Mouse (Mus musculus) telencephalon, adult 2 months (tissue): Measurements from ENCODE around the gene Aoah.

Source experiments
- DNase-seq: peaks from one replicate; pipeline ENCODE4 v3.0.0-alpha.2; 2011; ENCODE audit warnings: low read depth, low spot score

Aoah gene

DNA sequence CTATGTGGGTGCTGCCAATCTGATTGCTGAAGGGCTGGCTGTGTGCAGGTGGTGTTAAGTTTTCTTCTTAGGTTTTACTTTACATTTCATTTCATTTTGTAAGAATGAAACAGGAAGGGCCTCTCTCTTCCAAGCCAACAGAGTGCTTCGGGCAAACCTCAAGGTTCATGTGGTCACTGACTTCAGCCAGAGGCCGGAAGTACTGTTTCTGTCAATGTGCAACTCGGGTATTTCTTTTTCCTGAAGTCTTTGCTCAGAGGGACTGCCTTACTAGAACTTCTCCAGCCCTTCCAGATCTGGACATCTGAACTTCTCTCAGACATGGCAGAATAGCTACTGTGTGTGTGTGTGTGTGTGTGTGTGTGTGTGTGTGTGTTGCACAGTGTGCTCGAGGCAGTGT lies at the start of gene Aoah:
TSS of gene Aoah (plus strand) at position 213 of the 400 bp plus-strand sequence.
- no peak for DNase-seq

DNA sequence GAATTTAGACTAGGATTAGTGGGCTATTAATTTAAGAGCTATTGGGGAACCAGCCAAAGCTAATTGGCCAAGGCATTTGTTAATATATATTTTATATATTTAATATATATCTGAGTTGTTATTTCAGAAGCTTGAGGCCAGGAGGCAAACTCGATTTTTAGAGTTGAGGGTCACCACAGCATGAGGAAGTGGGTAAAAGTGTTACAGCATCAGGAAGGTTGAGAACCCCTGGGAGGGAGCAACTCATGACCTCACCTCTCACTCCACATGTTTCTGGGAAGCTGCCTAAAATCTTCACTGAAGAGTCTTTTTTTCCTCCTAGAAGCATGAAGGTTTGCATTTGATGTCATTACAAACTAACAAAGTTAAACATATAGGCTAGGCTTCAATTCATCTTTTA lies 39.1 kb upstream of the Aoah start:
- DNase-seq, result no peak

DNA sequence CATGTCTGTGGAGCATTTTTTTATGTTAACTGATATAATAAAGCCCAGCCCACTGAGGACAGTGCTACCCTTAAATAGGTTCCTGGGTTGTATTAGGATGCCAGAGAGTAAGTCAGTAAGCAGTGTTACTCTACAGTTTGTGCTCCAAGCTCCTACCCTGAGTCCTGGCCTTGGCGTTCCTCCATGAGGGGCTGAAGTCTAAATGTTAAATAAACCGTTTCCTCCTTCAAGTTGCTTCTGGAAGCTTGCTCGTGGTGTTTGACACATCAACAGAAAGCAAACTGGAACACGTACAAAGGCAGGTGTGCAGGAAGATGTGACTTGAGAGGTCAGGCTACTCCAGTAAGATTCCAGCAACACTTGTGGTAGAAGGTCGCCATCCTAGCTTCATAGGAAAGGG lies 10.3 kb upstream of the Aoah start:
- no peak for DNase-seq

DNA sequence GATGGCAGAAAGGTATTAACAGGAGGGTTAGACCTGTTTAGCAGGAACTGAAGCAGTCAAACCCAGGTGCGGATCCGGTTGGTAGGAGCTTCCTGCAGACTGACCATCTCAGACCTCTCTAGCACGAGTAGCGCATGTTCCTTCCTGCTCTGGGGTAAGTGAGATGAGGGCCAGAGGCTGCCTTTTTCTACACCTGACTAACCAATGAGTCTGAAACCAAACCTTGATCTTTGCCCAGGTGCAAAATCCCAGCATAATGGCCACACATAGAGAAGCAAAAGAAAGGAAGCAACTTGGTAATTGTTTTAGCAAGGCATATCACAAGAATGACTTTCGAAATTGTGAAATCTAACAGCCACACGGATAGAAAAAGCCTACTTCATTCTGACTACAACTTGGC lies 9.9 kb upstream of the Aoah start:
- DNase-seq, result no peak

DNA sequence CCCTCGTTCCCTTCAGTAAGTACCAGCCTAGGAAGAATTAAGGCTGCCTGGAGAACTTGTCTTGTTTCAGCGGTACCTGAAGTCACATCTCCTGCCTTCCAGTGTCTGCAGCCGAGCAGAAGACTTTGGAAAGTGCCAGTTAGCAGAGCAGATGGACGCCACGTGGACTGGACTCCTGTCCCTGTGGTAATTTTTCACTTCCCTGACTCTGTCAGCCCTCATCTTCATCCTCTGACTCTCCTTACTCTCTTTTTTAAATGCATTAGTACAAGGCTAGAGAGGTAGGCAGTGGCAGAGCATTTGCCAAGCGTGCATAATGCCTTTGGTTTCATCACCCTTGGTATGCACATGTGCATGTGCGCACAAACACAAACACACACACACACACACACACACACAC lies 8.0 kb upstream of the Aoah start:
- no peak for DNase-seq

DNA sequence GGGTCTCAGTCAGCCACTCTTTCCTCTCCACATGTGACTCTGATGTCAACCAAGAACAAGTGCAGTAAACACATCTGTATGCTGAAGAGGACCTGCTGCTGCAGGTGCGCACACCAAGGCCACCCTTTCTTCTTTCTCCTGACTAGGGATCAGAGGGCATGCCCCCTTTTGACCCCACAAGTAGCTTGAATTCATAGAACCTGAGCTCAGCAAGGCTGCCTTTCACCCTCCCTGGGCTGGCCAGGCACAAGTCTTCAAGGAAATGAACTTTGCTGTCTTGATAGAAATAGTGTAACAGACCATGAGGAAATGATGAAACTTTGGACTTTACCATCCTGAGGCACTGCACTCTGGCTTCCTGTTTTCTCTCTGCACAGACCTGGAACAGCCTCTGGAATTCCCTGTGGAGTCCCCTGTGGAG lies 7.1 kb upstream of the Aoah start:
- no peak for DNase-seq

DNA sequence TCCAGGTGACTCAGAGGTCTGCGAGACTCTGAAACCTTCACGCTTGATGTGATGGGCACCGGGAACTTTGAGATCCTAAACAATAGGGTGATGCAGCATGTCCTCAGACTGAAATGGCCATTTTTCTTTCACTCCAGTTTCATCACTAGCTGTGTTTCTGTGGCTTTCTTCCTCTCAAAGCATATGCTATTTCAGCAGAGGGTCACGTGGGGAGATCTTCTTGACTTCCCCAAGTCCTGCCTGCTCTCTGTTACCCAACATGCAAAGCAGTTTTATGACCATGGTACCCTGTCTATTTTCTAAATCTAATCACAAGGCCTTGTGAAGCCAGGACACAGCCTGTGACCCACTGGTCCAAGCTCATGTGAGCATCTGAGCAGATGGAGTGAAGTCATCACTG lies 6.0 kb upstream of the Aoah start:
- no peak for DNase-seq

DNA sequence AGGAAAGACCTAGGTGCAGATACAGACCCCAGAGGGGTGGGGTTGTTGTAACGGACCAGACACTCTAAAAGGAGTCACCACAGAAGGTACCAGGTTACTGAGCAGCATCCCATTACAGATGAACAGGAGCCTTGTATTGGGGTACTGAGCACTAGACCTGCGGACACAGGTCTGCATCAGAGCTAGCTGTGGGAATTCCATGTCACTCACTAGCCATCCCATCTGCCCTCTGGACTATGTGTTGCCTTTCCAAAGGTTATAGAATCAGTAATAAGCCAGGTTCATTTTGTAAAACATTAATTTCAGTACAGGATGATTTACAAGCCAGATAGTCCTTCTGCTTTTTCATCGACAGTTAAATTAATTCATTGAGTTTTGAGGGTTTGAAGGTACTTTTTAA lies 2.7 kb downstream of the Aoah start:
- no peak for DNase-seq

DNA sequence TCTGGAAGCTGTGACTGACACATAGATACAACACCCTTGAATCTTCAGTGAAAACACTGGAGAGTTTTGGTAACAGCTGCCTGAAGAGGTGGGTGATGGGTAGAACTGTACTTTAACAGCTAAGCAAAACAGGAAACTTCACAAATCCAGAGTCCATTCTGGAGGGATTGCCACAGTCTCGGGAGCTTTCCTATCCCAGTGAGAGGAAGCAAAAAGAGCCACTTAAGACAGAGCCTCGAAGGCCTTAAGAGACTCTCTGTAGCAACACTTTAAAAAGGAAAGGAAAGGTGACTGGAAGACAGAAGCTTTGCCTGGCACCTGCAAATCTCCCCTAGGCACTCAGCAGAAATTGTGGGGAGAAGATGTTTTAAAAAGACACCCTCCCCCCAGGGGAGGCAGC lies 4.6 kb downstream of the Aoah start:
- no peak for DNase-seq

DNA sequence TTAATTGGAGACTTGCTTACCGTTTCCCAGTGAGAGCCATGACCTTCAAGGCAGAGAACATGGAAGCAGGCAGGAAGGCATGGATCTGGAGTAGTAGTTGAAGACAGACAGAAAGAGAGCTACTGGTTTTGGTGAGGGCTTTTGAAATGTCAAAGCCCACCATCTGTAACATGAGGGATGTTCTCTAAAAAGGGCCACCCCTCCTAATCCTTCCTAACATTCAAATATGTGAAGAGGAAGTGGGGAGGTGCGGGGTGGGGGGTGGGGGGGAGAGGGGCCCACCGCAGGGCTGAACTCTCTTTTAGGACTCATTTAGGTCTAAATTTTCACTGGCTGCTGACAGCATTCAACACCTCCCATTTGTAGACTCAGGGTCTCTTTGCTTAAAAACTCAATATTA lies 5.9 kb downstream of the Aoah start:
- no peak for DNase-seq

DNA sequence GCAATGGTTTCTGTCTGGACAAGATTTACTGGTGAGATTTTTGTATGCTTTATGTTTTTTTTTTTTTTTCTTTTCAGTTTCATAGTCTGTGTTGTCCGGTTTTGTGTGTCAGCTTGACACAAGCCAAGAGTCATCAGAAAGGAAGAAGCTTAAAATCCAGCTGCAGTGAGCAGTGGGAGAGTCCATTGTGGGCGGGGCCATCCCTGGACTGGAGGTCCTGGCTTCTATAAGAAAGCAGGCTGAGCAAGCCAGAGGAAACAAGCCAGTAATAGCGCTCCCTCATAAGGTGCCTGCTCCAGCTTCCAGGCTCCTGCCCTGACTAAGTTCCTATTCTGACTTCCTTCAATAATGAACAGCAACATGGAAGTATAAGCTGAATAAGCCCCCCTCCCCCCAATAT lies 6.7 kb downstream of the Aoah start:
- no peak for DNase-seq

DNA sequence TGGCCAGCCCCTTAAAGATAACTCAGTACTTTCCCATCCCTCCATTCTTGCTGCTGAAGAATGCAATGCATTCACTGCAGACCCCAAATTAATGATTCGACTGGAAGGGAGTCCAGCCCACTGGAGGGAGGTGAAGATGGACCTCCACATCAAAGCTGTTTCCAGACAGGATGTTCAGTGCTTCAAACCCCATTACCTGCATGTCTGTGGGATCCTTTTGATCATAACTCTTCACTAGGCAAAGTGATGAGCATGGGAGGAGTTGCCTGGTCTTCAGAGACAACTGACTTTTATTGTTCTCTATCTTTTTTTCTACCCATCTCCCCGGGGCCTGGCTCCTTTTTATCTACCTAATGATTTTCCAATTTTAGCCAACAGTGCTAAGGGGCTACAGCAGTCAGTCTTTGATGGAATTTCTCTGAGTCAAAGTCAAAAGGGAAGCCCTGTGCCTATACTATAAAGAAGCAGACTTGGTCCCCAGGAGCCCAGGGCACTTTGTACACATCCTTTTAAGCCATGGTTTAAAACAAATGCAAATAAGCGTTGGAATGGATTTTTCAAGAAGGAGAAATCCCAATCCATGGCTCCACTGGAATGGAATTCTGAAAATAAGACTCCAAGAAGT lies 18.0 kb downstream of the Aoah start:
- no peak for DNase-seq

DNA sequence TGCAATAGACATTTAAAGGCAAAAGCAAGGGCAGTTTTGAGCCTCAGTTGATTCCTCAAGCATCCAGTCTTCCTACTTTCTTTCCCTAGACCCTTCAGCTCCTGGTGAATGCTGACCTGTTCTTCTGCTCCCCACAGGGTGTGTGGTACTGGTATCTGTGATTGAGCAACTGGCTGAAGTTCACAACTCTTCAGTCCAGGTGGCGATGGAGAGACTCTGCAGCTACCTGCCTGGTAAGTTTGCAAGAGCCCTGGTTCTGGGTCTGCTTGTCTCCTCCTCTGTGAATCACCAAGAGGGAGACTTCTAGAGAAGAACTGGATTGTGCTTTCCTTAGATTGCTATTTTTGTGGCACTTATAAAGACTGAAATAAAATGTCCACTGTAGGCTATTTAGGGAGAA lies 22.5 kb downstream of the Aoah start:
- no peak for DNase-seq

DNA sequence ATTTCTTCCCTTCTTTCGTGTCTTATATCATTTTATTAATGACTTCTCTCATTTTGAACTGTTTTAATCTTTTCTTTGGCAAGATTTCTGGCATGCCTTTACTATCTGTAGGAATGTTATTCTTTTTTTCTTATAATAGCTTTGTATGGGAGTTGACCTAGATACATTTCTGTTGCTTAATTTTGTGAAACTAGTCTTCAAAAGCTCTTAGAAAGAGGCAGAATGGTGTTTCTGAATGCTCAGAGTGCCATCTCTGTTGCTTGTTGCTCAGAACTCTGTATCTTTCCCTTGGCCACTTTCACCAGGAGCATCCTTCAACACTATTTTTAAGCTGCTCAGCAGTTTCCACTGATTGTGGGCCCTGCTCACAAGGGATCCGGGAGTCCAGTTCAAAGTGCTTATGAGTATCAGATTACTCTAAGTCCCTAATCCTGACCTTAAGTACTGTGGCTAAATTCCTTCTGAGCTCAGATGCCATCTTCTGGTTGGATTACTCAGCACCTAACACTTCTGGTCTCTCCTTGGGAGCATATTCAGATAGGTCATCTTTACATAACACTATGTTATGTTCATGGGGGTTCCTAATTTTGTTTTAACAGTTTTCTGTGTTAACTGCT lies 26.9 kb downstream of the Aoah start:
- peak; percentile 13 for DNase-seq

DNA sequence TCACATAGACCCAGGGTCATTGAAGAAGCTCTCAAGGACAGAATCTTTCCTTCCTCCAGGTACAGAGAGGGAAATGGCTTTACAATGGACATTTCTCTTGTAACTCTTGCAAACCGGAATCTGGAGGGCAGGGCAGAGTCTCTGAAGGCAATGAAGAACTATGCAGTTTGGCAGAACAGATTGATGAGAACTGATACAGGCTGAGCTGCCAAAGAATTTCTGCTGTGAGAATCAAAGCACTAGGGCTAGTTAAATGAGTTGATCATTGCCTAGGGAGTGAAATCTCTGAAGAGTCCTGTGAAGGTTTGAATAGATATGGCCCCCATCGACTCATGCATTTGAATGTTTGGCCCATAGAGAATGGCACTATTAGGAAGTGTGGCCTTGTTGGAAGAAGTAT lies 34.8 kb downstream of the Aoah start:
- no peak for DNase-seq

DNA sequence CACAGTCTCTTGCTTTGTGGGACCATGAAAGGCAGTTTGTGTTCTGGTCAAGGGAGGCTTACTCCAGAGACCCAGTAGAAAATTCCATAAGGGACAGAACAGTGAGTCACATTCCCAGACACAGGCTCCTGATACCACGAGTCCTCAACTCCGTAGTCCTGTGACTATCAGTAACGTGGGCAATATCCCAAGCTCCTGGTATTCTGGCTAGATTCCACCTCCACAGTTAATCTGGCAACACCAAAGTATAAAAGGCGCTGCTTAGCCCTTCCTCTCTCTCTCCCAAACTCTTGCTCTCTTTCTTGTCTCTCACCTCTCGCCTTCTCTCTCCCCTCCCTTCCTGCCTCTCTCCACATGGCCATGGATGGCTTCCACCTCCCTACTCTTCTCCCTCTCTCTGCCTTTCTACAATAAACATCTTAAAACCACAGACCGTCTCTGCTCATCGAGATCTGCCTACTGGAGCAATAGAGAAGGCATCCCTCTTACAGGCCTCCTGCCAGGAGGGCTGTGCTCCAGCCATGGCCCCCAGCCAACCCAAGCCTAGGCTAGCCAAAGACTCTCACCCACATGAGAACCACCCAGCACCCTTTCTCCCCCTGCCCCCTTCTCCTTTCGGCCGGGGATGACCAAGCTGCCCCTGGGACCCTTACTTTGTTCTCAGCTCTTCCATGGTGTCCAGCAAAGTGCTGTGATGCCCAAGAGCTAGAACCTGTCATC lies 35.4 kb downstream of the Aoah start:
- no peak for DNase-seq

DNA sequence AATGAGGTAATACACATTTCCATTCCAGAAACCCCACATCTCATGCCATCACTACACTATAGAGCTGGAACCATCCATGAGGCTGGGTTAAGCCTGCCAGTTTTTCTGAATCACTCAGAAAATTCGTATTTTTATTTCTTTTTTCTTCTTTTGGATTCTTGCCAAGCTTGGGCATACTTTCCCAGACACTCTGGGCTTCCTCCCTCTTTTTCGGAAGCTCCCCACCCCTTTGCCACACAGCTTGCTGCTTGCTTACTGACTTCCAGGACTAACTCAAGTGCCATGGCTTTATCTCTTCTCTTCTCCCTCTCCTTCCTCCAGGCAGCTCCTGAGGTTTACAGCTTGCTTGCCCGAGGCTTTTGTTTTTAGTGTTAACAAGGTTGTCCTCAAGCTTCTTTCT lies 62.0 kb downstream of the Aoah start:
- DNase-seq, result peak; percentile 4

DNA sequence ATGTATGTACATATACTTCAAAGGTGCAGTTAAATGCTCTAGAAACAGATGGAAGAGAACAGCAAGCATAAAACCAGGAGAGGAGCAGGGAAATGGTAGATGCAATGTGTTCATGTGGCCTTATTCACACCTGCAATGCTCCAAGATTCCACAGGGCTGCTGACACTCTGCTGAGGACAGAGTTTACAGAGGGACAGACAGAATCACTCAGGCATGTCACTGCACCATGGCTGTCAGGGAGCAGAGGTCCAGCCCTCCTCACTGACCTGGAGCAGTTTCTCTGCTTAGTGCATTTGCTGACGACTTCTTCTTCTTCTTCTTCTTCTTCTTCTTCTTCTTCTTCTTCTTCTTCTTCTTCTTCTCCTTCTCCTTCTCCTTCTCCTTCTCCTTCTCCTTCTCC lies 105.5 kb downstream of the Aoah start:
- no peak for DNase-seq

DNA sequence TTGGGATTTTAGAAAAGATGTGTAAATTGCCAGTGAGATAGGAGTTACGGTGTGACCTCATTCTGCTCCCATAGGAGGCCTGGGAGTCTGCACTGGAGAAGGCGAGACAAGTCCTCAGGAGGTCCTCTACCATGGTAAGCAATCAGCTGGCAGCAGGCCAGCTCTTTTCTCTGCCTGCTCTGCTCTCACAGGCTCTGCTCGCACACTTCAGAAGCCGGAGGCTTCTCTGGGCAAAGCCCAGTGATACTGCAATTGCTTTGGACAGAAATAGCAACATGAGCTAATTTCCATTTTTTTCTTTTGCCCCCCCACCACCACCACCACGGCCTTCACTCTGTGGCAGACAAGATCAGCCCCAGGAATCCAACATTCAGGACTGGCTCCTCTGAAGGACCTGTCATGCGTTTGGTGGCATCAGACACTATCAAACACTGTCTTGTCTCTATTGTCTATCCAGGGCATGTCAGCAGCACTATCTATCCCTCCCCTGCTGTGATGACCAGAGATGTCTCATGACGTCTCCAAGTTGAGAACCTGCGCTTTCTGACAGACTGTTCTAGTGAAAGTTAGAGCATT lies 106.6 kb downstream of the Aoah start:
- DNase-seq, result no peak

DNA sequence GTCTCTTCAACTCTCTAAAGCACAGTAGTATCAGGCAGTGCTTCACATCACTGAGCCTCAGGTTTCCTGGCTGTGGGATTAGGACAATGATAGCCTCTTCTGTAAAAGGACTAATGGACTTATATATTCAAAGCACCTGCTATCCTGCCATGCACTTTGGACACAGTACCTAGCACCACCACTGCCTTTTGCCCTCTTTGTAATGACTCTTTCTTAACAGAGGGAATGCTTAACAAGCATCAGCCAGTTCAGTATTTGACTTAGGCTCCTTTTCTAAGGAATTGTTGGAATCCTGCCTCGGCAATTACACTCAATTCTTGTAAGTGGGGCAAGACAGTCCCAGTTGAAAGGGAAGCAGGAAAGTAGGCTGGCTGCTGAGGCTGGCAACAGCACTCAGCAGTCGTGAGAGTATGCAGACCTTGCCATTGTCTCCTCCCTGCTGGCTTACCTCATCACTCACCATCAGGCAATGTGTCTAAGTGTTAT lies 107.1 kb downstream of the Aoah start:
- no peak for DNase-seq

DNA sequence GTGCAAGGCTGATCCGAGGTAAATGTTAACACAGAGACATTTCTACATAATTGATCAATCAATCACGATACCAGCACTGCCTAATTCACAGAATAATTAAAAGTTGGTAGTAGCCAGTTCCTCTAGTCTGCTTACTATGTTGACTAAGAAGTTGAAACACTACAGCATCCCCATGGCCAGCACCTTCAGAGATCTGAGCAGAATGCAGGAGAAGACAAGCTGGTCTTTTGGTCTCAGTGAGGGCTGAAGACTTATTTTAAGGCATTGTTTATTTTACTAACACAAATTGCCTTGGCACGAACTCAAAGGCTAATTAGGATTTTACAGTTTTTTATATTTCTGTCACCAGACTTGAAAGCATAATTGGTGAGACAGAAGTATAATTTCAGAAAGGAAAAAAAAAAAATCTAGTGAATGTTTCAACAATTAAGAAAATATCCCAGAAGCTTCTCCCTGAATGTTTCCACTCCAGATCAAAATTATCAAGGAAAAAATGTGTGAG lies 107.8 kb downstream of the Aoah start:
- DNase-seq, result no peak

DNA sequence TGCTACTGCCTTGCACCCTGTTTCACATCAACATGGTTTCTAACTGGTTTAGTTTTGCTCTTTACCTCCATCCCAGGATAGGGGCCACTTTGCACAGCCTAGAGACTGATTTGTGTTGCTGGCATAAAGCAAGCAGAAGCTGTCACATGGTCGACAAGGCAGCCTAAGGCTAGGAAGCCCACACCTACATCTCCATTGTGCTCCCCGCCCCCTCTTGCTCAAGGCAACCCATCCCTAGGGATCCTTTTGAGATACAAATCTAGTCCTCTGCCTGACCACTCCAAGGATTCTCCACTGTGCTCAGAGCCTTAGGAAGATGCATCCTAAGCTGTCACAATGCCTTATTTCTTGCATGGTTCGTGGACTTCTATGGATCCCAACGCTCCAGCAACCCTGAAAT lies 110.2 kb downstream of the Aoah start:
- DNase-seq, result no peak

DNA sequence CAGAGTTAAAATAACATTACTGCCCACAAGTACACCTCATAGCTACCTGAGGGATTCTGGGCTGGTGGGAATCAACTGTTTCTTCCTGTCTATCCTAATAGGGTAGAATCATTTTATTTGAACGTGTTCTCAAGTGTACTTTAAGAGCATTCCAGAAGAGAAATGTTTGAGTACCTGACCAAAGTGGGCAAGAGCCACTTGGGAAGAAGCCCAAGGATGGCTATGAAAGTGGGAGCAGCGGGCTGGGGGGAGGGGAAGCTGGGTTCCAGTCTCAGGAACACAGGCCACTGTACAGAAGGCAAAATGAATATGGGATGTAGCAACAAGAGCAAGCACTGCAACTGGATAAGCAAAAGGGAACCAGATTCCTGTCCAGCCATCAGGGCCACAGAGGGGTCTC lies 111.3 kb downstream of the Aoah start:
- DNase-seq, result no peak
